Mouse (Mus musculus) cerebellum, adult 9-10 months (tissue): ENCODE data around the gene Nsg1.

Experiments used
- DNase-seq: peaks from one replicate; pipeline ENCODE4 v3.0.0; 2022

Gene Nsg1

GRCm38 (mm10) chr5:38159634-38160413 is at the start of gene Nsg1:
Gene Nsg1 (minus strand): TSS chr5:38159907.
- DNase-seq = peak; percentile 73

GRCm38 (mm10) chr5:38208985-38209384 is 49.3 kb upstream of the Nsg1 start:
- DNase-seq = no peak

- DNase-seq = peak; percentile 26
These were observed 45.6 kb upstream of the Nsg1 start for GRCm38 (mm10) chr5:38205303-38205726.

GRCm38 (mm10) chr5:38199686-38200085 is 40.0 kb upstream of the Nsg1 start:
- DNase-seq = no peak

GRCm38 (mm10) chr5:38197482-38197823 is 37.7 kb upstream of the Nsg1 start:
- peak; percentile 87 for DNase-seq

- DNase-seq = no peak
These were observed 37.2 kb upstream of the Nsg1 start for GRCm38 (mm10) chr5:38196821-38197481.

- DNase-seq = no peak
These were observed 36.2 kb upstream of the Nsg1 start for GRCm38 (mm10) chr5:38195941-38196340.

- DNase-seq = no peak
These were observed 35.2 kb upstream of the Nsg1 start for GRCm38 (mm10) chr5:38194946-38195345.

- DNase-seq = no peak
These were observed 31.2 kb upstream of the Nsg1 start for GRCm38 (mm10) chr5:38190907-38191306.

- DNase-seq = no peak
These were observed 27.3 kb upstream of the Nsg1 start for GRCm38 (mm10) chr5:38187006-38187405.

GRCm38 (mm10) chr5:38184688-38185285 is 25.1 kb upstream of the Nsg1 start:
- no peak for DNase-seq

GRCm38 (mm10) chr5:38174256-38174912 is 14.7 kb upstream of the Nsg1 start:
- DNase-seq = no peak

- DNase-seq = no peak
These were observed 14.1 kb upstream of the Nsg1 start for GRCm38 (mm10) chr5:38173766-38174165.

GRCm38 (mm10) chr5:38168497-38168896 is 8.8 kb upstream of the Nsg1 start:
- DNase-seq = no peak

GRCm38 (mm10) chr5:38158947-38159633 is 617 bp downstream of the Nsg1 start:
- DNase-seq = peak; percentile 82

GRCm38 (mm10) chr5:38158501-38158946 is 1.2 kb downstream of the Nsg1 start:
- peak; percentile 58 for DNase-seq

GRCm38 (mm10) chr5:38157481-38158020 is 2.2 kb downstream of the Nsg1 start:
- peak; percentile 70 for DNase-seq

GRCm38 (mm10) chr5:38153636-38154035 is 6.1 kb downstream of the Nsg1 start:
- peak; percentile 85 for DNase-seq

- DNase-seq = peak; percentile 75
These were observed 7.3 kb downstream of the Nsg1 start for GRCm38 (mm10) chr5:38152201-38153108.

GRCm38 (mm10) chr5:38151264-38151663 is 8.4 kb downstream of the Nsg1 start:
- DNase-seq = peak; percentile 64

GRCm38 (mm10) chr5:38146524-38146923 is 13.2 kb downstream of the Nsg1 start:
- no peak for DNase-seq
